Mouse (Mus musculus) heart, postnatal 0 days (tissue): ENCODE results near the gene Tmem222. TPM values are rescaled to one million over a fixed set of nuclear protein-coding genes. Genes with fewer than 3 reads are reported as not detected.

Experiments used
- ATAC-seq: fragments of 200-750 bp; cut with Nextera tagmentation; 2 replicates; pipeline ENCODE4 v1.8.0; 2017; ENCODE audit warnings: low read depth, moderate number of reproducible peaks, moderate library complexity; ENCODE audit not compliant: insufficient read depth
- DNase-seq: peaks from one replicate; pipeline ENCODE4 v3.0.0-alpha.2; 2016; ENCODE audit warnings: low spot score
- H3K27ac ChIP-seq: fragments of 300-500 bp; sonication (generic); 2 replicates; pipeline ENCODE4 v1.5.1; 2014; ENCODE audit warnings: low read depth, mild to moderate bottlenecking
- H3K27me3 ChIP-seq: fragments of 300-500 bp; sonication (generic); 2 replicates; pipeline ENCODE4 v1.6.1; 2014; ENCODE audit warnings: low read length, mixed read lengths; ENCODE audit not compliant: control insufficient read depth, insufficient read depth
- H3K36me3 ChIP-seq: fragments of 300-500 bp; sonication (generic); replicated peaks from 2 replicates; pipeline ENCODE4 v1.6.1; 2014; ENCODE audit warnings: low read length, mixed read lengths; ENCODE audit not compliant: control insufficient read depth, insufficient read depth
- H3K4me1 ChIP-seq: fragments of 300-500 bp; sonication (generic); 2 replicates; pipeline ENCODE4 v1.6.1; 2014; ENCODE audit warnings: antibody characterized with exemption; ENCODE audit not compliant: control insufficient read depth, insufficient read depth
- H3K4me2 ChIP-seq: fragments of 300-500 bp; sonication (generic); 2 replicates; pipeline ENCODE4 v1.6.1; 2014; ENCODE audit warnings: low read depth, mild to moderate bottlenecking, low read length, moderate library complexity
- H3K4me3 ChIP-seq: fragments of 300-500 bp; sonication (generic); 2 replicates; pipeline ENCODE4 v1.5.1; 2014; ENCODE audit warnings: low read depth, low read length
- H3K9ac ChIP-seq: fragments of 300-500 bp; sonication (generic); replicated peaks from 2 replicates; pipeline ENCODE4 v1.6.1; 2014; ENCODE audit warnings: low read depth, low read length, mixed read lengths
- H3K9me3 ChIP-seq: fragments of 300-500 bp; sonication (generic); replicated peaks from 2 replicates; pipeline ENCODE4 v1.6.1; 2016; ENCODE audit warnings: low read length; ENCODE audit not compliant: control insufficient read depth
- CTCF ChIP-seq: IDR thresholded peaks from 2 replicates; pipeline ENCODE4 v1.5.1; 2016; ENCODE audit warnings: antibody characterized with exemption, control low read depth, low read depth
- EP300 ChIP-seq: IDR thresholded peaks from 2 replicates; pipeline ENCODE4 v1.6.1; 2016; ENCODE audit warnings: antibody characterized with exemption, low read depth
- WGBS: fragments of 180-500 bp; shearing (Covaris S2); extraction: QIAGEN DNeasy Blood & Tissue Kit; methylation state at CpG from one replicate; pipeline ENCODE4 v1.1.7; 2014; 5-methylcytosine and 5-hydroxymethylcytosine counted together
- polyA plus RNA-seq: library from polyadenylated mRNA; unstranded; fragments of >200 nt; fragmentation: Nextera tagmentation; extraction: Ambion mirVana; gene quantifications from 2 replicates; pipeline ENCODE4 v1.2.1, GENCODE M21; 2015
- total RNA-seq: library from RNA; depleted of rRNA; stranded (reverse); fragments of >200 nt; gene quantifications from 2 replicates; pipeline ENCODE4 v1.2.3, GENCODE M21; 2014; ENCODE audit warnings: low replicate concordance; rRNA removed

The Tmem222 gene
- total and polyA plus RNA-seq, 2 experiments from 2014 or later, result 45.0 to 103 TPM

DNA sequence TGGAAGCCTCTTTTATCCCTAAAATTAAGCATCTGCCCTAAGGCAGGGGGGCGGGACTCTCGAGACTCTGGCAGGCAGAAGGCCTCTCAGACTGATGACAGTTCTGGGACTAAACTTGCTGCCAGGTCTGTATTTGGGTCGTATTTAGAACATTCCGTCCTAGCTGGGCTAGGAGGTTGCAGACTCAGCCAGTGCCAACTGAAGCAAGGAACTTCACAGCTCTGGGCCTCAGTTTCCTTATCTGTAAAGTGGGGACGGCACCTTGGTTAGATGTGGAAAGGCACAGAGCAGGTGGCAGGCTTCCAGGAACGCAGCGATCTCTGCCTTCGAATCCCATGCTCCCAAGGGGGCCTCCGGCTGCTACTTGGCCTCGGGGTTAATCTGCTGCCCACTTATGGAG, 51.5 kb downstream of the Tmem222 start:
- DNase-seq (no peak), ATAC-seq (no peak; the same call in 1 of the 2 replicates)
- WGBS, result 43% methylated on average over 10 of the region's 10 CpGs

DNA sequence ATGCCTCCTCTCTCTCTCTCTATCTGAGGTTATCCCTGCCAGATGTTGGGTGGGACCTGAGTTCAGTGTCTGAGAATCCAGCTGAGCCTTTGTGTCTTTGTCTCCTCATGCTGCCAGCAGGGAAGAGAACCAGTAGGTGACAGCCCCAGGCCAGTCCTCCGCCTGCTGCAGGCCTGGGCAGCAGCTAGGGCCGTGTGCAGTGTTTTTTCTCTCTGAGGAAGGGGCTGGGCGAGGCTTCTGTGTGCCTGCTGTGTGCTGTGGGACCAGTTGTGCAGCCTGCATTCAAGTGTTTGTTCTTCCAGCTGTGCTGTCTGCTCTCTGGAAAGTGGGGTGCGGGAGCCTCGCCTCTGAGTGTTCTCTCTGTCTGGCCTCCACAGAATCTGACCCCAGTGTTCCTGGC, 53.7 kb downstream of the Tmem222 start:
- Histone ChIP-seq H3K9me3 (no peaks in the 10 kb centered on the region), H3K4me1 (no peaks in the 10 kb centered on the region; the same call in 1 of the 2 replicates), H3K4me2 (no peak overlapping the region), H3K27me3 (peaks cover 15% of the 10 kb centered on the region), H3K4me3 (no peak overlapping the region), H3K36me3 (no peaks in the 10 kb centered on the region), H3K27ac (no peak overlapping the region), H3K9ac (no peak overlapping the region)
- DNase-seq, result no peak
- no peak for ATAC-seq
- TF ChIP-seq CTCF (no peak), EP300 (no peak)
- WGBS, result 76% methylated on average over 5 of the region's 5 CpGs

More for the DNA sequence above, 51.5 kb downstream of the Tmem222 start:
- peaks cover 9% of the 10 kb centered on the region for H3K27me3 ChIP-seq
- H3K4me1 ChIP-seq, result no peaks in the 10 kb centered on the region
- no peak overlapping the region for H3K4me2 ChIP-seq
- H3K27ac ChIP-seq, result no peak overlapping the region
- H3K9me3 ChIP-seq, result no peaks in the 10 kb centered on the region
- TF ChIP-seq EP300, result no peak
- no peak for TF ChIP-seq CTCF
- H3K36me3 ChIP-seq, result no peaks in the 10 kb centered on the region
- no peak overlapping the region for H3K9ac ChIP-seq
- no peak overlapping the region for H3K4me3 ChIP-seq

DNA sequence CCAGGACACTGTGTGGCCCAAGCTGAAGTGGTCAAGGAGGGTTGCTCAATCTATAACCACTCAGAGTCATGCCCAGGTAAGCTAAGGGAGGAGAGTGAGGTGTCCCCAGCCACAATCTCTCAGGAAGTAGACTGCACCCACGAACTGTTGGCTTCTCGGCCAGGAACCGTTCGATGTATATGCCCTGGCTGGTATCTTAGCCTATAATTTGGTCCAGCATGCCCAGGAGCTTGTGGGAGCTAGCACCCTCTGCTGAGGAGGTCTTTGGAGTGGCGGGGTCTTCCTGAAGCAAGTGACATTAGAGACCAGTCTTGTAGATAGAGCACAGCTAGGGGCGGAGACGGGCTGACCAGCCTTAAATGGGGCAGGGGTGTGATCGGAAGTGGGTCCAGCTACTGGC, 55.9 kb downstream of the Tmem222 start:
- Histone ChIP-seq H3K36me3 (no peaks in the 10 kb centered on the region), H3K9me3 (no peaks in the 10 kb centered on the region), H3K27ac (no peak overlapping the region), H3K4me3 (no peak overlapping the region), H3K4me2 (no peak overlapping the region), H3K4me1 (no peaks in the 10 kb centered on the region; the same call in 1 of the 2 replicates), H3K9ac (no peak overlapping the region), H3K27me3 (peaks cover 20% of the 10 kb centered on the region)
- WGBS, result 82% methylated on average over 8 of the region's 8 CpGs
- no peak for TF ChIP-seq EP300
- no peak for TF ChIP-seq CTCF
- no peak for ATAC-seq
- no peak for DNase-seq

DNA sequence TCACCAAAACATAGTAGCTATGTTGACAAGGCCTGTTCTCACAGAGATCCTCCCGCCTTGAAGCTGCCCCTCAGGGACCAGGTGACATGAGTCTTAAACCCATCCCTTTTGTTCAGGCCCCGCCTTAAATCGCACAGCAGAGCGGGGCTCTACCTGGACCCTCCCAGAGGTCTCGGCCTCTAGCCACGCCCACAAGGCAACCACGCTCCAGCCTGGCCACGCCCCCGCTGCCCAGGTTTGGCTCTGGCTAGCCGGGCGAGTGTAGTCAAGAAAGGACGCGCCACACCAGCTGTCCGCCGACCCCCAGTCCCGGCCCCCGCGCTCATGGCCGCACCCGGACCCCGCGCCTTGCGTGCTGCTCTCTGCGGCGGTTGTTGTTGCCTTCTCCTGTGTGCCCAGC, 56.9 kb downstream of the Tmem222 start:
- Histone ChIP-seq H3K4me3 (peak overlapping the region; percentile 19; the same call in 1 of the 2 replicates), H3K9me3 (no peaks in the 10 kb centered on the region), H3K27ac (no peak overlapping the region), H3K4me1 (no peaks in the 10 kb centered on the region; the same call in 1 of the 2 replicates), H3K4me2 (peak overlapping the region; percentile 47), H3K27me3 (peaks cover 20% of the 10 kb centered on the region), H3K9ac (no peak overlapping the region), H3K36me3 (no peaks in the 10 kb centered on the region)
- DNase-seq (no peak), ATAC-seq (peak; percentile 18; the same call in 1 of the 2 replicates)
- WGBS, result 5% methylated on average over 25 of the region's 25 CpGs
- TF ChIP-seq CTCF, result no peak
- TF ChIP-seq EP300, result no peak

DNA sequence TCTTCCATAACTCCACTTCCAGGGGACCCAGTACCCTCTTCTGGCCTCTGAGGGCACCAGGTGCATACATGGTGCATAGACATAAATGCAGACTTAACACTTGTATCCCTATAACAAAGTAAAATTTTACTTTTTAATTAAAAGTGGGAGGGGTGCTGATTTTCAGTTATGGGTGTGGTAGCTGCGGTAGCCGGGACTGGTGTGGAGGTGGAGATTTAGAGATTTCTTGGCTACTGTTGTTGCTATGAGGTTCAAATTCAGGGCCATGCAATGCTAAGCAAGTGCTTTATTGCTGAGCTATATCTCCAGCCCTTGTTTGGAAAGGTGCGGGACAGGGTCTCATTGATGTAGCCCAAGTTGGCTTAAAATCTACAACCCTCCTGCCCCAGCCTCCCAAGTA, 58.8 kb downstream of the Tmem222 start:
- peaks cover 28% of the 10 kb centered on the region for H3K27me3 ChIP-seq
- no peak for ATAC-seq
- TF ChIP-seq EP300, result no peak
- TF ChIP-seq CTCF, result no peak

DNA sequence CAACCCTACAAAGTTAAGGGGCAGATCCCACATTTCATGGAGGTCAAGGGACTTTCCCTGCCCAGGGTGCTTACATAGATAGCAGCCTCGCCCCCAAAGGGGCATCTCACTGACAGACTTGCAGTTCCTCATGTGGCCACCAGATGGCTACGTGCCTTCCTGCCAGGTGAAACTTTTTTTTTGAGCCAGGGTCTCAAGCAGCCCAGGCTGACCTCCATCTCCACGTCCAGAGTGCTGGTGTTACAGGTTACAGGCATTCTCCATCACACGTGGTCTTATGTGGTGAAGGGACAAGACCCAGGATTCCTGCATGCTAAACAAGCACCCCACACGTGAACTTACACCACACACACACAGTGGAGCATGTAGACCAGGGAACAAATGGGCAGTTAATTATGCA, 60.0 kb downstream of the Tmem222 start:
- no peak overlapping the region for H3K27ac ChIP-seq
- DNase-seq (peak; percentile 39), ATAC-seq (no peak)
- no peak overlapping the region for H3K4me3 ChIP-seq
- H3K9ac ChIP-seq, result no peak overlapping the region
- no peak overlapping the region for H3K4me2 ChIP-seq
- H3K9me3 ChIP-seq, result no peaks in the 10 kb centered on the region
- H3K27me3 ChIP-seq, result peaks cover 38% of the 10 kb centered on the region
- no peaks in the 10 kb centered on the region for H3K36me3 ChIP-seq
- H3K4me1 ChIP-seq, result peaks cover 8% of the 10 kb centered on the region; the same call in 1 of the 2 replicates
- WGBS, result 5% methylated on average over 5 of the region's 5 CpGs
- TF ChIP-seq EP300 (no peak), CTCF (peak; percentile 80)

More for the DNA sequence above, 58.8 kb downstream of the Tmem222 start:
- Histone ChIP-seq H3K9me3 (no peaks in the 10 kb centered on the region), H3K9ac (no peak overlapping the region), H3K4me2 (no peak overlapping the region), H3K27ac (no peak overlapping the region), H3K4me1 (no peaks in the 10 kb centered on the region; the same call in 1 of the 2 replicates), H3K36me3 (no peaks in the 10 kb centered on the region), H3K4me3 (no peak overlapping the region)
- WGBS, result 83% methylated on average over 3 of the region's 3 CpGs
- DNase-seq, result no peak

Other genes starting within 250 kb of the Tmem222 start
- gene Wasf2, start 147.3 kb downstream of the Tmem222 start, total RNA-seq, result 54.5 and 119 TPM in 2 replicates
- 55.4 and 62.4 TPM in 2 replicates for gene Wasf2, start 147.3 kb downstream of the Tmem222 start, polyA plus RNA-seq
- gene Cd164l2, start 65.7 kb downstream of the Tmem222 start, total RNA-seq, result not detected in 2 replicates
- 0.23 and 0.33 TPM in 2 replicates for gene Cd164l2, start 65.7 kb downstream of the Tmem222 start, polyA plus RNA-seq
- gene Gpr3, start 65.3 kb downstream of the Tmem222 start, total RNA-seq, result not detected in 2 replicates
- 0.15 and 0.21 TPM in 2 replicates for gene Gpr3, start 65.3 kb downstream of the Tmem222 start, polyA plus RNA-seq
- 13.8 and 14.8 TPM in 2 replicates for gene Map3k6, start 37.0 kb downstream of the Tmem222 start, total RNA-seq
- gene Map3k6, start 37.0 kb downstream of the Tmem222 start, polyA plus RNA-seq, result 2.7 and 2.8 TPM in 2 replicates
- gene Sytl1, start 14.7 kb downstream of the Tmem222 start, total RNA-seq, result 3.6 and 3.7 TPM in 2 replicates
- 0.79 and 0.84 TPM in 2 replicates for gene Sytl1, start 14.7 kb downstream of the Tmem222 start, polyA plus RNA-seq
- gene Wdtc1, start 75.7 kb upstream of the Tmem222 start, total RNA-seq, result 30.2 and 39.9 TPM in 2 replicates
- gene Wdtc1, start 75.7 kb upstream of the Tmem222 start, polyA plus RNA-seq, result 9.3 and 9.6 TPM in 2 replicates
- 15.8 and 30.8 TPM in 2 replicates for gene Slc9a1, start 91.9 kb upstream of the Tmem222 start, total RNA-seq
- 4.0 and 4.4 TPM in 2 replicates for gene Slc9a1, start 91.9 kb upstream of the Tmem222 start, polyA plus RNA-seq
- gene Tent5b, start 202.3 kb upstream of the Tmem222 start, total RNA-seq, result 33.3 and 48.2 TPM in 2 replicates
- 0.78 and 1.4 TPM in 2 replicates for gene Tent5b, start 202.3 kb upstream of the Tmem222 start, polyA plus RNA-seq
- 4.1 and 9.8 TPM in 2 replicates for gene Trnp1, start 220.8 kb upstream of the Tmem222 start, total RNA-seq
- 1.8 and 2.7 TPM in 2 replicates for gene Trnp1, start 220.8 kb upstream of the Tmem222 start, polyA plus RNA-seq
- gene Kdf1, start 241.2 kb upstream of the Tmem222 start, total RNA-seq, result not detected in 2 replicates
- gene Kdf1, start 241.2 kb upstream of the Tmem222 start, polyA plus RNA-seq, result 0.16 and 0.30 TPM in 2 replicates